Mouse (Mus musculus): ENCODE data around the gene Adamts10. TPM values are rescaled to one million over a fixed set of nuclear protein-coding genes. Genes with fewer than 3 reads are reported as not detected.

Gene Adamts10
- 107 and 118 TPM in 2 replicates for polyA plus RNA-seq (2012; rRNA removed)

GRCm38 (mm10) chr17:33523918-33524755, at the start of gene Adamts10:
TSS of gene Adamts10 (plus strand) at chr17:33524204.

GRCm38 (mm10) chr17:33555223-33555855, 31.3 kb downstream of the Adamts10 start, which contains the start of gene Myo1f:
TSS of gene Myo1f (plus strand) at chr17:33555707.

Other genes starting within 250 kb of the Adamts10 start
- 13.2 and 13.4 TPM in 2 replicates for gene Zfp955b, start 234.7 kb upstream of the Adamts10 start, polyA plus RNA-seq (2012; rRNA removed)
- gene Zfp81, start 165.3 kb upstream of the Adamts10 start, polyA plus RNA-seq (2012; rRNA removed): 19.7 and 20.0 TPM in 2 replicates
- 10.6 and 11.8 TPM in 2 replicates for gene Zfp101, start 129.6 kb upstream of the Adamts10 start, polyA plus RNA-seq (2012; rRNA removed)
- gene Actl9, start 91.3 kb upstream of the Adamts10 start, polyA plus RNA-seq (2012; rRNA removed): 0.05 and 0.12 TPM in 2 replicates
- gene Myo1f, start 31.5 kb downstream of the Adamts10 start, polyA plus RNA-seq (2012; rRNA removed): 0.93 and 1.1 TPM in 2 replicates
- gene Zfp414, start 104.9 kb downstream of the Adamts10 start, polyA plus RNA-seq (2012; rRNA removed): 85.7 and 102 TPM in 2 replicates
- 0.47 and 0.66 TPM in 2 replicates for gene Pram1, start 113.9 kb downstream of the Adamts10 start, polyA plus RNA-seq (2012; rRNA removed)
- gene Hnrnpm, start 162.7 kb downstream of the Adamts10 start, polyA plus RNA-seq (2012; rRNA removed): 178 and 186 TPM in 2 replicates
- 65.0 and 70.7 TPM in 2 replicates for gene March2, start 194.5 kb downstream of the Adamts10 start, polyA plus RNA-seq (2012; rRNA removed)
- 523 and 577 TPM in 2 replicates for gene Rab11b, start 236.3 kb downstream of the Adamts10 start, polyA plus RNA-seq (2012; rRNA removed)